Mouse (Mus musculus): ENCODE data around the gene Gm40193. TPM values are rescaled to one million over a fixed set of nuclear protein-coding genes. Genes with fewer than 3 reads are reported as not detected.

Gene Gm40193
- polyA plus RNA-seq, 1 experiment: not detected

DNA sequence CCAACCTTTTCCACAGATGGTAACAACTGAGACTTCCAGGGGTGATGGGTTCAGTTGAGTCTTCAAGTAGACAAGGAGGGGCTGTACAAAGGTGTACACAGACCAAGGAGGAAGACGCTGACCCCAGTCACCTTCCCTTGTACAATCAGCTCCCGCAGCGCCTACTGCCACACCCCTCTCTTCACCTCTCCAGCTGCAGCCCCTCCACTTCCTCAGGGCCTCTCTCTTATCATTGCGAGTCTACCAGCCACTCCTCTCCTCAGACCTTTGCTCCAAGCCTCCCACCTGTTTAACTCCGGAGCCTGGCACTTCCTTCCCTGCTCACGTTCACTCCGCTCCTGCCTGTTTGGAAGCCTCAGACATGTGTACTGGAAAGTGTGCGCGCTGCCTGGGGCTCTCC, 27.8 kb downstream of the Gm40193 start, which contains the start of gene Tm4sf5:
Gene Tm4sf5, plus strand, starts transcription at position 275 of the 400 bp plus-strand sequence.
- H3ac ChIP-seq (ENCODE audit: control insufficient read depth, insufficient read length): no peak within 1 kb of the TSS
- H3K36me3 ChIP-seq (ENCODE audit: control insufficient read depth, insufficient read depth): no peaks in the 10 kb centered on the region
- no peaks in the 10 kb centered on the region for H3K79me2 ChIP-seq (ENCODE audit: control insufficient read depth, insufficient read depth)
- H3K4me2 ChIP-seq (ENCODE audit: low read depth): no peak within 1 kb of the TSS
- peaks cover 26% of the 10 kb centered on the region for H3K27me3 ChIP-seq (ENCODE audit: control insufficient read depth, insufficient read depth, insufficient read length)
- no peak within 1 kb of the TSS for H3K4me3 ChIP-seq
- TF ChIP-seq MAX (IDR thresholded peaks at IDR 0.05; ENCODE audit: low read depth) (no peak), E2F4 (IDR thresholded peaks at IDR 0.05; ENCODE audit: insufficient read depth) (no peak), REST (IDR thresholded peaks at IDR 0.05; ENCODE audit: insufficient read depth, insufficient read length) (no peak)

DNA sequence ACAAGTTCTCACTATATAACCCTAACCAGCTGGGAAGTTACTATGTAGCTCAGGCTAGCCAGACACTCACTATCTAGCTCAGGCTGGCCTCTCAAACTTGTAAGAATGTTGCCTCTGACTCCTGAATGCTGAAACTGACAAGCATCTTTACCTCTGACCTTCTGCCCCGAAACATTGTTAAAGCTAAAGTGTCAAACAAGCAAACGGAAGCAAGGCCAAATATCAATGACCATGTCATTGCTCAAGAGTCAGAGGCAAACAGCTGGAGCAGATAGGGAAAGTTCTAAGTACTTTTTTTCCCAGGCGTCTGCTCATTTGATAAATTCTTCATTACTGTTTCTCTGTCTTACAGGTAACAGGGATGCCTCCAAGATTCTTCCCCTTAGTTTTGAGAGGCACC, 30.7 kb downstream of the Gm40193 start:
- Histone ChIP-seq H3K4me2 (ENCODE audit: low read depth) (no peak overlapping the region), H3K4me3 (no peak overlapping the region), H3ac (ENCODE audit: control insufficient read depth, insufficient read length) (no peak overlapping the region), H3K79me2 (ENCODE audit: control insufficient read depth, insufficient read depth) (no peaks in the 10 kb centered on the region), H3K36me3 (ENCODE audit: control insufficient read depth, insufficient read depth) (no peaks in the 10 kb centered on the region), H3K27me3 (ENCODE audit: control insufficient read depth, insufficient read depth, insufficient read length) (peaks cover 16% of the 10 kb centered on the region)
- TF ChIP-seq CEBPB (IDR thresholded peaks at IDR 0.05; ENCODE audit: insufficient read depth, poor library complexity, severe bottlenecking) (no peak), SRF (IDR thresholded peaks at IDR 0.05; ENCODE audit: control insufficient read depth, insufficient read length, low read depth) (no peak), MAX (IDR thresholded peaks at IDR 0.05; ENCODE audit: low read depth) (no peak), TCF3 (IDR thresholded peaks at IDR 0.05; ENCODE audit: insufficient read length, low read depth) (no peak), MYOG (IDR thresholded peaks at IDR 0.05; ENCODE audit: control insufficient read depth in 1 of 3, insufficient read depth in 1 of 3, insufficient read length in 2 of 3, low read depth in 2 of 3) (no peak), USF1 (IDR thresholded peaks at IDR 0.05; ENCODE audit: low read depth) (no peak), MYOD1 (IDR thresholded peaks at IDR 0.05; ENCODE audit: control insufficient read depth in 1 of 3, insufficient read length in 2 of 3, low read depth in 2 of 3) (no peak), E2F4 (IDR thresholded peaks at IDR 0.05; ENCODE audit: insufficient read depth) (no peak), TCF12 (IDR thresholded peaks at IDR 0.05; ENCODE audit: insufficient read depth, poor library complexity, severe bottlenecking) (no peak), POLR2A (IDR thresholded peaks at IDR 0.05; ENCODE audit: insufficient read length, low read depth) (no peak), POLR2AphosphoS2 (IDR thresholded peaks at IDR 0.05; ENCODE audit: insufficient read length, low read depth) (no peak), REST (IDR thresholded peaks at IDR 0.05; ENCODE audit: insufficient read depth, insufficient read length) (no peak)

DNA sequence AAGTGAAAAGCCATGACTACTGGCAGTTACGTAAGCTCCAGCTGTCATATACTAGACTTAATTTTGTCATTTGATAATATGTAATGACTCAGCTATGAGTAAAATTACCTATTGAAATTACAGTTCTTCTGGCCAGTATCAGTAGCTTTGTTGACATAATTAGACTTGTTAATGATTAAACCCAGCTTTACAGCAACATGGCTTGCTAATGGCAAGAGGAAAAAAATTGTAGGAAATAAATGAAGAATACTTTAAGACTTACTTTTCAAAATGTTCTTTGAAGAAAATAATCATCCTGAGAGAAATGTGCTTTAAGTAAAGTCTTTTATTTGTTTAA, 32.3 kb downstream of the Gm40193 start:
- Histone ChIP-seq H3K4me3 (no peak overlapping the region), H3K36me3 (ENCODE audit: control insufficient read depth, insufficient read depth) (no peaks in the 10 kb centered on the region), H3K79me2 (ENCODE audit: control insufficient read depth, insufficient read depth) (no peaks in the 10 kb centered on the region), H3ac (ENCODE audit: control insufficient read depth, insufficient read length) (no peak overlapping the region), H3K27me3 (ENCODE audit: control insufficient read depth, insufficient read depth, insufficient read length) (peaks cover 19% of the 10 kb centered on the region), H3K4me2 (ENCODE audit: low read depth) (no peak overlapping the region)
- TF ChIP-seq E2F4 (IDR thresholded peaks at IDR 0.05; ENCODE audit: insufficient read depth) (no peak), TCF12 (IDR thresholded peaks at IDR 0.05; ENCODE audit: insufficient read depth, poor library complexity, severe bottlenecking) (no peak), SRF (IDR thresholded peaks at IDR 0.05; ENCODE audit: control insufficient read depth, insufficient read length, low read depth) (no peak), USF1 (IDR thresholded peaks at IDR 0.05; ENCODE audit: low read depth) (no peak), MYOD1 (IDR thresholded peaks at IDR 0.05; ENCODE audit: control insufficient read depth in 1 of 3, insufficient read length in 2 of 3, low read depth in 2 of 3) (no peak), MAX (IDR thresholded peaks at IDR 0.05; ENCODE audit: low read depth) (no peak), CEBPB (IDR thresholded peaks at IDR 0.05; ENCODE audit: insufficient read depth, poor library complexity, severe bottlenecking) (no peak), POLR2AphosphoS2 (IDR thresholded peaks at IDR 0.05; ENCODE audit: insufficient read length, low read depth) (no peak), REST (IDR thresholded peaks at IDR 0.05; ENCODE audit: insufficient read depth, insufficient read length) (no peak), MYOG (IDR thresholded peaks at IDR 0.05; ENCODE audit: control insufficient read depth in 1 of 3, insufficient read depth in 1 of 3, insufficient read length in 2 of 3, low read depth in 2 of 3) (no peak), TCF3 (IDR thresholded peaks at IDR 0.05; ENCODE audit: insufficient read length, low read depth) (no peak), POLR2A (IDR thresholded peaks at IDR 0.05; ENCODE audit: insufficient read length, low read depth) (no peak)

DNA sequence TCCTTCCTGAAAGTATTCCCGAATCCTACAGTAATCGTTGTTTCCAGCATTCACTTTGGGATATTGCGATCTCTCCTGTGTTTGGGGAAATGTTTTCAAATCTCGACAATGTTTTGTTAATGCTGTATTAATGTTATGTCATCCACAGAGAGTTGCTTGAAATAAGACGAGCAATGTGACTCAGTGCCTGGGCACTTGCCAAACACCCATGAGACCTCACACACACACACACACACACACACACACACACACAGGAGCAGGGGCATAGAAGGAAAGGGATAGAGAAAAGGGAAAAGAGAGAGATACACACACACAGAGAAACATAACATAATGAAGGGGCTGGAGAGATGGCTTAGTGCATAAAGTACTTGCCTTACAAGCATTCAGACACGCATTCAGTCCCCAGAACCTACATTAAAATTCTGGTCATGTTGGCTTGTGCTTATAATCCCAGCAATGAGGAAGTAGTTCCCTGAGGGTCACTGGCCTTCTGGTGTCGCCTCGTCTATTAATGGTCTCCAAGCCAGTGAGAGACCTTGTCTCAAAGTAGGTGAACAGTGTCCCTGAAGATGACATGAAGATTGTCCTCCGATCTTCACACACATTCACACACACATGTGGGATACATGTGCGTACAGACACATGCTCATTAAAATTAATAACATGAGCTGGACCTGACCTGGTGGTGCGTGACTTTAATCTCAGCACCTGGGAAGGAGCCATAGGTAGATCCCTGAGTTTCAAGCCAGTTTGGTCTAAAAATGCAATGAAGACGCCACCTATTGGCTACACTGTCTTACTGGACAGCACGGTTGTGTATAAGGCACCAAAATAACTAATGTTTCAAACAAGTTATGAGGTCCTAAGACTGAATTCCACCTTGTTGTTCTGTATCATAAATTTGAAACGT, 32.9 kb downstream of the Gm40193 start:
- TF ChIP-seq USF1 (IDR thresholded peaks at IDR 0.05; ENCODE audit: low read depth) (no peak), MAX (IDR thresholded peaks at IDR 0.05; ENCODE audit: low read depth) (no peak), MYOG (IDR thresholded peaks at IDR 0.05; ENCODE audit: control insufficient read depth in 1 of 3, insufficient read depth in 1 of 3, insufficient read length in 2 of 3, low read depth in 2 of 3) (no peak), E2F4 (IDR thresholded peaks at IDR 0.05; ENCODE audit: insufficient read depth) (no peak), TCF3 (IDR thresholded peaks at IDR 0.05; ENCODE audit: insufficient read length, low read depth) (no peak), MYOD1 (IDR thresholded peaks at IDR 0.05; ENCODE audit: control insufficient read depth in 1 of 3, insufficient read length in 2 of 3, low read depth in 2 of 3) (no peak), CEBPB (IDR thresholded peaks at IDR 0.05; ENCODE audit: insufficient read depth, poor library complexity, severe bottlenecking) (no peak), SRF (IDR thresholded peaks at IDR 0.05; ENCODE audit: control insufficient read depth, insufficient read length, low read depth) (no peak), POLR2AphosphoS2 (IDR thresholded peaks at IDR 0.05; ENCODE audit: insufficient read length, low read depth) (no peak), REST (IDR thresholded peaks at IDR 0.05; ENCODE audit: insufficient read depth, insufficient read length) (no peak)
- Histone ChIP-seq H3K4me3 (no peak overlapping the region), H3K36me3 (ENCODE audit: control insufficient read depth, insufficient read depth) (no peaks in the 10 kb centered on the region), H3K27me3 (ENCODE audit: control insufficient read depth, insufficient read depth, insufficient read length) (peaks cover 18% of the 10 kb centered on the region), H3K79me2 (ENCODE audit: control insufficient read depth, insufficient read depth) (no peaks in the 10 kb centered on the region), H3K4me2 (ENCODE audit: low read depth) (no peak overlapping the region), H3ac (ENCODE audit: control insufficient read depth, insufficient read length) (no peak overlapping the region)
